Mouse (Mus musculus): ENCODE data around the gene Sh3bp5.

GRCm38 (mm10) chr14:31469711-31470110, 33.8 kb upstream of the Sh3bp5 start:
- no peak for TF ChIP-seq GATA1 (IDR thresholded peaks at IDR 0.05; ENCODE audit: borderline replicate concordance, low read length)
- no peak for TF ChIP-seq FLI1 (IDR thresholded peaks at IDR 0.05; ENCODE audit: low read length)
